Comparison of ENCODE assay signal across 27 mouse cellular contexts in the genomic region with DNA sequence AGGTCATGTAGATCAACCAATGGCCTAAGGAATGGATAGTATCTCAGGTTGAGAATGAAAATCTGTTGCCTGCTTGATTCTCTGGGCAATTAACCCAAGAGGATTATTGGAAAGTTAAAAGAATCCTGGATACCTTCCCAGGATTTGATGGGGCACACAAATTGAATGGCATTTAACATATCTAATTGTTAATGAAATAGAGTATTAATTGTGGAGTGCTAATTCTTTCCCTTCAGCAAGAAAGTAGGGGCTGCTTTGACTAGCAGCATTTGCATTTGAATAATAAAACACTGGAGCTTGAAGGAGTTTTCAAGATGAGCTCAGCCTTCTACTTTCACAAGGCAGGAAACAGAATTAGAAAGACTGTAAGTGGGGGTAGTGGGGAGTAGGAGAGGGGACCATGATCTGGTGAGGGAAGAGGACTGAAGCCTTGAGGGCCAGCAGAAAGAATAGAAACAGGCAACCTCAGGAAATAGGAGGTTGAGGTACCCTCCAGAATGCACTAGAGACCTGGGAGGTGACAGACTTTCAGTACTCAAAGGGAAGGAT.
DNase-seq lines count a peak whose midpoint lies in the region; ATAC-seq and TF ChIP-seq lines count a peak whose summit lies in the region.
"Had no signal": no experiment of that assay in that cellular context is flagged by ENCODE, and none has a peak within 500 bp of the region (broad histone marks: within the 10 kb centered on the region; RNA-seq: fewer than 3 reads in every experiment).

No protein-coding gene starts in this region.

- TF ChIP-seq CTCF in brain, embryonic 14.5 days (IDR thresholded peaks at IDR 0.05; ENCODE audit: borderline replicate concordance, extremely low read depth, insufficient read depth, insufficient read length): no peak
- no peak for TF ChIP-seq CTCF in forebrain, postnatal 0 days (IDR thresholded peaks at IDR 0.05; ENCODE audit: low read depth)

- no peaks in the 10 kb centered on the region for H3K9me3 ChIP-seq in forebrain, embryonic 14.5 days (replicated peaks; ENCODE audit: control insufficient read depth, low read length)
- H3K9me3 ChIP-seq in forebrain, postnatal 0 days (ENCODE audit: low read length): no peaks in the 10 kb centered on the region
- H3K9me3 ChIP-seq in heart, embryonic 11.5 days (replicated peaks; ENCODE audit: control insufficient read depth, low read length): no peaks in the 10 kb centered on the region
- H3K9me3 ChIP-seq: embryonic facial prominence, embryonic 12.5 days; embryonic facial prominence, embryonic 15.5 days; G1E; heart, embryonic 10.5 days; hindbrain, embryonic 12.5 days; intestine, embryonic 15.5 days had no signal

- no peak overlapping the region for H3K9ac ChIP-seq in forebrain, embryonic 14.5 days (ENCODE audit: low read length)
- no peak overlapping the region for H3K9ac ChIP-seq in forebrain, postnatal 0 days
- no peak overlapping the region for H3K9ac ChIP-seq in heart, embryonic 11.5 days (ENCODE audit: low read depth, low read length)
- H3K9ac ChIP-seq: embryonic facial prominence, embryonic 12.5 days; embryonic facial prominence, embryonic 15.5 days; hindbrain, embryonic 12.5 days; intestine, embryonic 15.5 days had no signal

- ATAC-seq in forebrain, embryonic 14.5 days: peak; percentile 86
- peak; percentile 20; the same call in 1 of the 2 replicates for ATAC-seq in forebrain, postnatal 0 days
- ATAC-seq in heart, embryonic 11.5 days (replicated peaks; ENCODE audit: insufficient number of reproducible peaks, low FRiP score, low TSS enrichment): no peak
- ATAC-seq: activated CD4-positive, CD25-positive, alpha-beta regulatory T cell, adult 4 months; hindbrain, embryonic 16.5 days; intestine, embryonic 15.5 days had no signal

- no peak for TF ChIP-seq POLR2A in brain, embryonic 14.5 days (IDR thresholded peaks at IDR 0.05; ENCODE audit: borderline replicate concordance, extremely low read depth, insufficient read depth, insufficient read length, poor library complexity, severe bottlenecking)

- H3K4me2 ChIP-seq in forebrain, embryonic 14.5 days (ENCODE audit: low read length): no peak overlapping the region
- no peak overlapping the region for H3K4me2 ChIP-seq in forebrain, postnatal 0 days (ENCODE audit: low read depth)
- no peak overlapping the region for H3K4me2 ChIP-seq in heart, embryonic 11.5 days
- H3K4me2 ChIP-seq: embryonic facial prominence, embryonic 12.5 days; embryonic facial prominence, embryonic 15.5 days; hindbrain, embryonic 12.5 days; intestine, embryonic 15.5 days had no signal

- no peak overlapping the region for H3K27ac ChIP-seq in forebrain, embryonic 14.5 days (ENCODE audit: low read depth, low read length)
- H3K27ac ChIP-seq in forebrain, postnatal 0 days (ENCODE audit: low read depth, low read length): no peak overlapping the region
- no peak overlapping the region for H3K27ac ChIP-seq in heart, embryonic 11.5 days (ENCODE audit: low read depth, low read length)
- H3K27ac ChIP-seq: embryonic facial prominence, embryonic 12.5 days; embryonic facial prominence, embryonic 15.5 days; heart, adult 2 months; heart, embryonic 10.5 days; hindbrain, embryonic 12.5 days; intestine, embryonic 15.5 days had no signal

- DNase-seq in Muller cell, postnatal 12 days (ENCODE audit: inconsistent ontology term): peak; percentile 2
- DNase-seq in brain, embryonic 14.5 days (ENCODE audit: low read depth): peak; percentile 77
- peak; percentile 70 for DNase-seq in forebrain, embryonic 14.5 days (ENCODE audit: low spot score)
- DNase-seq in forebrain, postnatal 0 days: no peak
- no peak for DNase-seq in kidney, adult 11 months
- DNase-seq in right cerebral cortex, postnatal 10 days (ENCODE audit: low spot score in 2 of 2): no peak
- DNase-seq: adrenal gland, adult 8-10 months; adrenal gland, postnatal 25 days; B cell, adult 2 months; cerebellum, adult 11 months; cerebellum, adult 2 months; cerebellum, adult 9-11 months; cerebellum, postnatal 25 days; gastrocnemius, postnatal 10 days; gastrocnemius, postnatal 36 days; heart, adult 2 months; kidney, adult 18-20 months had no signal

- no peak overlapping the region for H3K4me3 ChIP-seq in forebrain, embryonic 14.5 days (ENCODE audit: low read depth, low read length)
- no peak overlapping the region for H3K4me3 ChIP-seq in forebrain, postnatal 0 days (ENCODE audit: low read depth, low read length)
- H3K4me3 ChIP-seq in heart, embryonic 11.5 days (ENCODE audit: low read depth, low read length): no peak overlapping the region
- H3K4me3 ChIP-seq: embryonic facial prominence, embryonic 12.5 days; embryonic facial prominence, embryonic 15.5 days; heart, adult 2 months; heart, embryonic 10.5 days; hindbrain, embryonic 12.5 days; intestine, embryonic 15.5 days had no signal

- no peaks in the 10 kb centered on the region for H3K27me3 ChIP-seq in forebrain, embryonic 14.5 days (replicated peaks; ENCODE audit: control insufficient read depth, insufficient read depth, low read length)
- H3K27me3 ChIP-seq in forebrain, postnatal 0 days (ENCODE audit: insufficient read depth, low read length): no peaks in the 10 kb centered on the region
- H3K27me3 ChIP-seq in heart, embryonic 11.5 days (ENCODE audit: control insufficient read depth, insufficient read depth, low read length): no peaks in the 10 kb centered on the region
- H3K27me3 ChIP-seq: CH12.LX; embryonic facial prominence, embryonic 12.5 days; embryonic facial prominence, embryonic 15.5 days; hindbrain, embryonic 12.5 days; intestine, embryonic 15.5 days had no signal

- H3K4me1 ChIP-seq in forebrain, embryonic 14.5 days (ENCODE audit: control insufficient read depth, insufficient read depth, low read length): no peaks in the 10 kb centered on the region
- H3K4me1 ChIP-seq in forebrain, postnatal 0 days (ENCODE audit: insufficient read depth): no peaks in the 10 kb centered on the region
- H3K4me1 ChIP-seq in heart, embryonic 11.5 days (ENCODE audit: control insufficient read depth, insufficient read depth, low read length): no peaks in the 10 kb centered on the region
- H3K4me1 ChIP-seq: embryonic facial prominence, embryonic 12.5 days; embryonic facial prominence, embryonic 15.5 days; heart, embryonic 10.5 days; hindbrain, embryonic 12.5 days; intestine, embryonic 15.5 days had no signal

- no peaks in the 10 kb centered on the region for H3K36me3 ChIP-seq in forebrain, embryonic 14.5 days (ENCODE audit: control insufficient read depth, insufficient read depth, low read length)
- H3K36me3 ChIP-seq in forebrain, postnatal 0 days (ENCODE audit: insufficient read depth): no peaks in the 10 kb centered on the region
- no peaks in the 10 kb centered on the region for H3K36me3 ChIP-seq in heart, embryonic 11.5 days (ENCODE audit: control insufficient read depth, insufficient read depth, low read length)
- H3K36me3 ChIP-seq: embryonic facial prominence, embryonic 12.5 days; embryonic facial prominence, embryonic 15.5 days; G1E; heart, embryonic 10.5 days; hindbrain, embryonic 12.5 days; intestine, embryonic 15.5 days had no signal

Comparison
In these comparisons a context has a peak if more than half of its experiments do, and no peak if none do; other contexts are left out.
1. DNase-seq: peak in Muller cell, postnatal 12 days (single experiment), brain, embryonic 14.5 days (single experiment) and forebrain, embryonic 14.5 days (single experiment); none in forebrain, postnatal 0 days (single experiment), kidney, adult 11 months (single experiment) and right cerebral cortex, postnatal 10 days (0 of 2).